Mouse (Mus musculus): ENCODE data around the gene Bsx.

Bsx gene

GRCm38 (mm10) chr9:40873556-40874470, at the start of gene Bsx:
Gene Bsx (plus strand): TSS chr9:40874127.
- 5% methylated on average over 32 of the region's 32 CpGs for WGBS

GRCm38 (mm10) chr9:40825601-40826000, 48.3 kb upstream of the Bsx start:
- WGBS, result 55% methylated on average over 6 of the region's 6 CpGs

- WGBS, result 63% methylated on average over 4 of the region's 4 CpGs
Measured at GRCm38 (mm10) chr9:40827366-40827765, 46.6 kb upstream of the Bsx start.

- 6% methylated on average over 12 of the region's 12 CpGs for whole genome bisulfite sequencing
Measured at GRCm38 (mm10) chr9:40834569-40834968, 39.4 kb upstream of the Bsx start.

GRCm38 (mm10) chr9:40836681-40837080, 37.2 kb upstream of the Bsx start:
- WGBS, result 83% methylated on average over 3 of the region's 3 CpGs

GRCm38 (mm10) chr9:40839662-40840061, 34.3 kb upstream of the Bsx start:
- 79% methylated on average over 3 of the region's 3 CpGs for WGBS

GRCm38 (mm10) chr9:40851515-40851914, 22.4 kb upstream of the Bsx start:
- WGBS, result 39% methylated on average over 2 of the region's 2 CpGs

- 5% methylated on average over 21 of the region's 21 CpGs for WGBS
Measured at GRCm38 (mm10) chr9:40858461-40859160, 15.3 kb upstream of the Bsx start.

- WGBS, result 30% methylated on average over 9 of the region's 9 CpGs
Measured at GRCm38 (mm10) chr9:40859196-40859595, 14.7 kb upstream of the Bsx start.

GRCm38 (mm10) chr9:40870331-40870730, 3.6 kb upstream of the Bsx start:
- 83% methylated on average over 5 of the region's 5 CpGs for WGBS

GRCm38 (mm10) chr9:40871369-40872155, 2.4 kb upstream of the Bsx start:
- 4% methylated on average over 34 of the region's 34 CpGs for WGBS

- WGBS, result 7% methylated on average over 8 of the region's 8 CpGs
Measured at GRCm38 (mm10) chr9:40872156-40872478, 1.8 kb upstream of the Bsx start.

- 8% methylated on average over 4 of the region's 4 CpGs for WGBS
Measured at GRCm38 (mm10) chr9:40874961-40875360, 1.0 kb downstream of the Bsx start.

GRCm38 (mm10) chr9:40875431-40875830, 1.5 kb downstream of the Bsx start:
- 4% methylated on average over 17 of the region's 17 CpGs for WGBS

- 2% methylated on average over 29 of the region's 29 CpGs for WGBS
Measured at GRCm38 (mm10) chr9:40876164-40876563, 2.2 kb downstream of the Bsx start.

- whole genome bisulfite sequencing, result 3% methylated on average over 5 of the region's 5 CpGs
Measured at GRCm38 (mm10) chr9:40876693-40877092, 2.8 kb downstream of the Bsx start.

GRCm38 (mm10) chr9:40877146-40877880, 3.4 kb downstream of the Bsx start:
- WGBS, result 2% methylated on average over 42 of the region's 42 CpGs

GRCm38 (mm10) chr9:40877881-40878235, 3.9 kb downstream of the Bsx start:
- WGBS, result under 1% methylated on average over 29 of the region's 29 CpGs

GRCm38 (mm10) chr9:40878291-40878945, 4.5 kb downstream of the Bsx start:
- WGBS, result 5% methylated on average over 32 of the region's 32 CpGs

GRCm38 (mm10) chr9:40878998-40879397, 5.1 kb downstream of the Bsx start:
- 4% methylated on average over 14 of the region's 14 CpGs for WGBS

GRCm38 (mm10) chr9:40885669-40886068, 11.7 kb downstream of the Bsx start:
- 32% methylated on average over 10 of the region's 10 CpGs for WGBS
